Mouse (Mus musculus): ENCODE data around the gene Rassf7.

DNA sequence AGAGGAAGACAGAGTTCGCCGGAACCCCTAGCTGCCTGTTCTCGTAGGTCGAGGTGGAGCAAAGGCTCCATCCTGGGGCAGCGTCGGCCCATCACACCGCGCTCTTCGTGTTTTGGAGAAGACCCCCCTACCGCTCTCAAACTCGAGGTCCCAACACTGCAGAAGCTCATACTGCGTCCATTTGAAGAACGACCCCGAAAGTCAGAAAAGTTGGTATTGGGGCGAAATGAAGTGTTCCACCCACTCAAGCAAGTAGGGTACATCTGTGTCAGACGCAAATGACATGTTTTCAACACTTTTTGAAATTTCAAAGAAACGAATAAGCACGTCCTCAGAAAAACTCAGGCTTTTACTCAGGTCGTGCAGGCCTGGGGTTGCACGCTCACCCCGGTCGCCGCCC lies 21.3 kb upstream of the Rassf7 start:
- no peak for TF ChIP-seq CTCF (IDR thresholded peaks at IDR 0.05; ENCODE audit: insufficient read depth, low read depth, low read length)
- TF ChIP-seq POLR2A (IDR thresholded peaks at IDR 0.05; ENCODE audit: insufficient read depth, low read depth, low read length): no peak

Data from olfactory bulb, adult 2 months (tissue).